Mouse (Mus musculus): ENCODE measurements at regions not wholly inside any gene's neighbourhood (a gene's known extent, or its start where the extent isn't known, plus 50 kb on each side); places are given as distances from the start of the nearest gene placed in this dataset.

DNA sequence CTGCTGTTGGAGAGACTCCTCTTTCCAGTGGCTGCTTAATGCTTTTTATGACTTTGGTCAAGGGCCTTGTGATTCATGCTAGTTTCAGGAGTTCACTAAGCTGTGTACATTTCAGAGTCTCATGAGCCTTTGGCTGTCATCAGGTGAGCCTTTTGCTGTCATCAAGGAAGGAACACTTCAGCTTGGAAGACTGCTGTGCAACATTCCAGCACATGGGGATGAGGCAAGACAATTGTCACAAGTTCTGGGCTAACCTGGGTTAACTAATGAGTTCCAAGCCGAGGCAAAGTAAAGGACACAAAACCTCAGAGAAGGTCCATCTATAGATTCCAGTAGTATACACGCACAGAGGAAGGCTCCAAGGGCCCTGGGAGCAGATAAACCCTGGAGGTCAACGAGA is 124.8 kb upstream of the Eef2kmt start:
- no peak for DNase-seq (ENCODE audit: low spot score in 2 of 2)

DNA sequence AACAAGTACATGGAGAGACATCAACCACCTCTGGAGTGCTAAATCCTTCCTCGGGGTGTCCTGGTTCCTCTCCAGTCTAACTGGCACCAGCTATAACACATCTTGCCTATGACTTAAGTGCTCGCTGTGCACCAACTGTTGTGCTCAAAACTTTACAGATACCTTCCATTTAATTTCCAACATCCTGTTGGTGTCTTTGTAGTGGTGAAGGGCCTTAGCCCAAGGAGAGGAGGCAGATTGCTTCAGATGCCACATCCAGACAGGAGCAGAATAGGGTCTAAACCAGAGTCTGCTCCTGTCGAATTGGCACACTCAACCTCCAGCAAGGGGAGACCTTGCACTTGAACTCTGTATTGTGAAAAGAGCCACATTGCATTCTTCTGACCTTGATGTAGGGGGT is 121.2 kb upstream of the Eef2kmt start:
- no peak for DNase-seq (ENCODE audit: low spot score in 2 of 2)

DNA sequence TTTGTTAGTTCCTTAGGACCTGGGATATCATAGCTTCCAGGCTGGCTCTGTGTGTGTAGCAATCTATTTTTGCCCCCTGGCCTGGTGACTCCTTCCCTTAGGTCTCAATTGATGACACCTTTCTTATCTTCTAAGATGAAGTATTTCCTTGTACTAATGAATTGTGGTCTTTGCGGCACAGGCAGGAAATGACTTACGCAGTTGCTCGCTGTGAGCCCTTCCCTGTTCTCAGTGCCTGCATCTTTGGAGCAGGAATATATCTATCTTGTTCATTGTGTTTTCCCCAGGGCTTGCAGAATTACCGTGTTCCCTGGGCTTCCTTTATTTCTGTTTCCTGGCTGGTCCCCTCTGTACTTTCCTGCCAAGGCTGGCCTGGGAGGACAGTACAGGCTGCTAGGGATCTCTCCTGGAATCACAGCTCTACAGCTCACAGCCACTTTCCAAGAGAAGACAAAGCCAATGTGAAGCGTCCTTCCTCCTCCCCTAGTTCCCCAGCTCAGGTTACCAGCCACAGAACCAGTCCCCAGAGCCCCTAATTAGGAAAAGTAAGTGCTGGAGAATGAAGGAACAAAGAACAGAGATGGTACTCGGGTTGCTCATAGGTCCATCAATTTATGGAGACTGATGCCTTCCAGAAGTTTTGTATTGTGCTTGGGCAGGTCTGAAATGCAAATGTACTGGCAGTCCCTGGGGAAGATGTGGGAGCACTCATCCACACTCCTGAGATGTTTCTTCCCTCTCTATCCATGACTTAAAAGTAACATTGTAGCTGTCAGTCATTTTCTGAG is 119.2 kb upstream of the Eef2kmt start:
- no peak for DNase-seq (ENCODE audit: low spot score in 2 of 2)

DNA sequence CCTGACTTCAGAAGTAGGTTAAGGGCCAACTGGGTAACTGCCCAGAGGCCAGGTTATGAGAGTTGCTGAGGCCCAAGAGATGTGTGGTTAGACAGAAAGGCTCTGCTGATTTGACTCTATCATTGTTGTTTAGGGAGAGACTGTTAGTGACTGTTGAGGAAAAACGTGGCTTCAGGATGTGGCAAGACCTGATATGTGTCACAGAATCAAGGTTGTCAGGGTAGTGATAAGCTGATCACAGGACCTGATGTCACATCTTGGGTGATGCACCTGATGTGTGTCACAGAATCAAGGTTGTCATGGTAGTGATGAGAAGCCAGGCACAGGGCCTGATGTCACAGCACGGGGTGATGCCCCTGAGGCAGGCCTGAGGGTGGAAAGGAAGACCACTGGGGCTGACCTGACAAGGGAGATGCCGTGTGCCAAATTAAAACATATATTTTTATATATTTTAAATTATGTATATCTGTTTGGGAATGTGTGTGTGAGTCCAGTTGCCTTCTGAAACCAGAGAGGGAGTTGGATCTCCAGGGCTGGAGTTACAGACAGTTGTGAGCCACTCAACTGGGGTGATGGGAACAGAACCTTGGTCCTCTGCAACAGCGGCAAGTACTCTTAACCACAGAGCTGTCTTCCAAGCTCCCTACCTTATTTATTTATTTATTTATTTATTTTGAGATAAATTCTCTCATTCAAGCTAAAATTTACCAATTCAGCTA is 115.6 kb upstream of the Eef2kmt start:
- no peak for DNase-seq (ENCODE audit: low spot score in 2 of 2)

DNA sequence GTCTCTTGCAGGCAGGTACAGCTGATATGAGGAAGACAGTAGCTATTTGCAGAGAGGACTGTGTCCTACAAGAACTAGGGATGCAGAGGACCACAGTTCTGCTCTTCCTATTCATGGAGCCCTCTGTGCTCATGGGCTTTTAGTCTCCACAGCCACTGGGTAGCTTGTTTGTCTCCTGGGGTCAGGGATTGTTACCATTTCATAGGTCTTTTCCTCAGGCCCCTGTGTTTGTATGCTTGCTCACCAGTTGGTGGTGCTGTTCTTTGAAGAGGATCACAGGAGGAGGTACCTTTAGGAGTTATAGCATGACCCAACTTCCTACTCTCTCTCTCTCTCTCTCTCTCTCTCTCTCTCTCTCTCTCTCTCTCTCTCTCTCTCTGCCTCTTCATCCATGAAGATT is 114.7 kb upstream of the Eef2kmt start:
- DNase-seq (ENCODE audit: low spot score in 2 of 2): no peak

DNA sequence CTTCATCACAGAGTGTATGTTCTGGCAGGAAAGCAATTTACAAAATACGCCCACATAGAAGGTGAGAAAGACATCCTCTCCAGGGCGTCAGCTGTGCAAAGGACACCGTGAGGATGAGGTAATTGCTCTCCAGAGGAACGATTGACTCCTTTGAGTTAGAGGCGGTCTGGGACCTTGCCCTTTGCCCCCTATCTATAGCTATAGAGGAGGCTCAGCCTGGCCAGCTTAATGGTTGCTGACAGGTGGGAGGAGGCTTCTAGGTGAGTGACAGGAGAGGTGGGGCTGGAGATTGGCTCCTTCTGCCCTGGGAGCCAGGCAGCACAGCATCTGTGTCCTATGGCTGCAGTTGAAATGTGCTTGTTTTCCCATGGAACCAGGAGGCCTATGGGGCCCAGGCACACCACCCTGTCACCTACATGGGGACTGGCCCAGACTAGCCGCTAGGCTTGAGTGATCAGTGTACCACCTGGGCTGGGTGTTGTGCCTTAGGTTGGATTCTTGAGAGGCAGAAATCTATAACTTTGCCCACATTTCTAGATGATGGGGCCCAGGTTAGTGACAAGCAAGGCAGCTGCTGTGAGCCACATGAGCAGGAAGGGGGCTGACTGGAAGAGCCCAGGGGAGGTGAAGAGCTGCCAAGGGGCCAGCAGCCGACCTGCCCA is 113.2 kb upstream of the Eef2kmt start:
- no peak for DNase-seq (ENCODE audit: low spot score in 2 of 2)

DNA sequence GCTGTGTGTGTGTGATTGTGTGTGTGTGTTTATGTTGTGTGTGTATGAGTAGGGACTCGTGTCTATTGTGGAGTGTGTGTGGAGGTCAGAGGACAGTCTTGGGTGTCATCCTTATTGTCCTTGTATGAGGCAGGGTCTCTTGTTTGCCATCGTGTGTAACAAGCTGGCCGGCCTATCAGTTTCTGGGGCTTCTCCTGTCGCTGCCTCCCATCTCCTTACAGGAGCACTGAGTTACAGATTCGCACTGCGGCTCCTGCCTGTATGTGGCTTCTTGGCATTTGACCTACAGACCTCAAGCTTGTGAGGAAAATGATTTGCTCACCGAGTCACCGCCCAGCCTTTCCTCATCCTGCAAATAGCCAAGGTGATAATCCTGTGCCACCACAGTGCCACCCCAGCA is 112.6 kb upstream of the Eef2kmt start:
- no peak for DNase-seq (ENCODE audit: low spot score in 2 of 2)

DNA sequence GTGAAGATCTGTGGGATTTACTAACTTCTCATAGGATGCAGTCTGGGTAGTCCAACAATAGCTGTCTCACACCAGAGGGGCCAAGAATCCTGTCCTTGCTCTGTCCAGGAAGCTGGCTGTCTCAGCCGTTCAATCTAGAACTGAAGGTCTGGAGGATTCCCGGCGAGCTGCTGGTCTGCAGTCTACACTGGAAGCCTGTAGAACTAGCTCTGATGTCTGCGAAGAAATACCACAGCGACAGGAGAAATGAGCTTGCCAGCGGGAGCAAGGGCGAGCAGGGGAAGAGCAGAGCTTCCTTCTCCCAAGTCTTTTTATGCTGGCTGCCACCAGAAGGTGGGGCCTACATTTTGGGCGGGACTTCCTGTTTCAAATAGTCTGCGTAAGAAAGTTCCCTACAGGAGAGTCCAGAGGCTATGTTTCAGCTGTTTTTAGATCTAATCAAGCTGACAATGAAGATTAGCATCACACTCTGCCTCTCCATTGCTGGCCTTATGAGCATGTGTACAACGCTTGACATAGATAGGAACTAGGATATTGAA is 111.9 kb upstream of the Eef2kmt start:
- no peak for DNase-seq (ENCODE audit: low spot score in 2 of 2)

DNA sequence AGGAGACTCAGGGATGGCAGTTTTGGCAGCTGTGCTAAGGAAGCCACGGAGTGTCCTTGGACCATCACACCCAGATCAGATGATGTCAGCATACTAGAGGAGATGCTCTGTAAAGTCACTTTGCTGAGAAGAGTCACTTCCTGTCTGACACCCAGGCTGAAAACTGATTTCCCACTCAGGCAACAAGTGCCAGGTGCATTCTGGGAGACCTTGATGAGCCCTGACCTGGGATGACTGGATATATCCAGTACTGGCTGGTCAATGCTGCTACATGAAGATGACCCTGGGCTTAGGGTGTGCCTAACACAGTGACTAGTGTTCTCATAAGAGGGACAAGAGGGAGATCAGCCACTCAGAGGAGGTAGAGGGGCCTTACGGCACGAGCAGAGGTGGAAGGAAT is 110.2 kb upstream of the Eef2kmt start:
- DNase-seq (ENCODE audit: low spot score in 2 of 2): no peak

DNA sequence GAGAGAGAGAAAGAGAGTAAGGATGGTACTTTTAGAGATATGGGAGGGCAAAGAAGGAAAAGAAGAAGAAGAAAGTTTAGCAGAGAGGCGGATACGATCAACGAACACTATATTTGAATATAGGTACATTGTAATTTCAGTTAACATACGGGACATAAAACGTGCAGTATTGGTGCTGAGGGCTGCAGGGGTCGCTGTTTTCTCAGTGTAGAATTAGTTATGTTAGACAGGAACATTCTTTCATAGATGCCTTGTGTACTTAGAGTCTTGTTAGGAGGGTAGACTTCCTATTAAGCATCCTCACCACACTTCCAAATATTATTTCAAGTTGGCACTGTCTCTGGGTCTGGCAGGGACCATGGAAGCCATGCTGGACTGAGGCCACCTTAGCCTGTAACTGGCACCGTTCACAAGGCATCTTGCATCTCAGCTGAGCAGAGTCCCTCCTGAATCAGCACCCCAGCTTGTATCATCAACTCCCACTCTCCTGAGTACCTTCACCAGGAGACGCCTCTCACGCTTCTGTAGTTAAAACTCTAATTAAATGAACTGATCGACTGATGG is 107.3 kb upstream of the Eef2kmt start:
- no peak for DNase-seq (ENCODE audit: low spot score in 2 of 2)

DNA sequence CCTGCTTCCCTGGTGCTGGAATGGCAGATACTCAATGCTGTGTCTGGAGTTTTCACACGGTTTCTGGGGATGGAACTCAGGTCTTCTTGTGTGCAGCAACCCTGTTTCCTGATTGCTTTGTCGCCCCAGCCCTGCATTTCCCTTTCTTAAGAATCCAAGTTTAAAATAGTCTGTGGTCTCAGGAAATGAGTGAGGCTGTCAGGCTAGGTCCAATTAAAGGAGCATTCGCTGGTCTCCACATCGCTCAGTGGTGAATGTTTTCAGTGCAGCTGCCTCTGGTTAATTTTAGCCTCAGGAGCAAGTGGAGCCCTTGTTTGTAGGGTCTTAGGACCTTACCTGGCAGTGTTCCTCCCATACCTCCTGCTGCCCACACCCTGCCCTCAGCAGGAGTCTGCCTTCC is 103.4 kb upstream of the Eef2kmt start:
- DNase-seq (ENCODE audit: low spot score in 2 of 2): no peak

DNA sequence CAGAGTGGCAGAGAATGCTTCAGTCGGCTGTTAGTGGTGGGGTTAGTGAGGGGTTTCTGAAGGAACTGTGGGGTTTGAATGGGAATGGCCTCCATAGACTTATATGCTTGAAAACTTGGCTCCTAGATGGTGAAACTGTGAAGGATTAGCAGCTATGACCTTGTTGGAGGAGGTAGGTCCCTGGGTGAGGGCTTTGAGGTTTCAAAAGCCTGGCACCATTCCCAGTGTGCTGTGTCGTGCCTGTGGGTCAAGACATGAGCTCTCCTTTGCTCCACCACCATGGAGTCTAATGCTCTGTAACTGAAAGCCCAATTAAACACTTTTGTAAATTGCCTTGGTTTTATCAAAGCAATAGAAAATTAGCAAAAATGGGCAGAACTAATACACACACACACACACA is 98.1 kb upstream of the Eef2kmt start:
- DNase-seq (ENCODE audit: low spot score in 2 of 2): no peak

DNA sequence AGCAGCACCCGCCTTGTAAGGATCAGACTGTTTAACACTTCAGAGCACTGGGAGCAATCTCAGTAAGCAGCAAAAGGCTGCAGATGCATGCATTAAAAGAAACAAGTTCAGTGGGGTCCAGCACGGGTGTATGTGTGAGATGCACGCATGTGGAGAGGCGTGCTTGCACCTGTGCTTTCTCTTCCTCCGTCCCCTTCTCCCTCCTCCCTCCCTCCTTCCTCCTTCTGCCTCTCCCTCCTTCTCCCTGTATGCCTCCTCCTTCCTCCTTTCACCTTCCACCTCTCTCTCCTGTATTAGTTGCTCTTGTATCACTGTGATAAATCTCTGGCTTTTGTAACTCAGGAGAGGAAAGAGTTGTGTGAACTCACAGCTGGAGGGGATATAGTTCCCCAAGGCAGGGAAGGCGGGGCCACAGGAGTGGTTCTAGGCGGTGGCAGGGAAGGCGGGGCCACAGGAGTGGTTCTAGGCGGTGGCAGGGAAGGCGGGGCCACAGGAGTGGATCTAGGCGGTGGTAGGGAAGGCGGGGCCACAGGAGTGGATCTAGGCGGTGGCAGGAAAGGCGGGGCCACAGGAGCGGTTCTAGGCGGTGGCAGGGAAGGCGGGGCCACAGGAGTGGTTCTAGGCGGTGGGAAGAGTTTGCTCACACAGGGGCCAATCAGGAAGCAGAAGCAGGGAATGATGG is 96.2 kb upstream of the Eef2kmt start:
- DNase-seq (ENCODE audit: low spot score in 2 of 2): no peak

DNA sequence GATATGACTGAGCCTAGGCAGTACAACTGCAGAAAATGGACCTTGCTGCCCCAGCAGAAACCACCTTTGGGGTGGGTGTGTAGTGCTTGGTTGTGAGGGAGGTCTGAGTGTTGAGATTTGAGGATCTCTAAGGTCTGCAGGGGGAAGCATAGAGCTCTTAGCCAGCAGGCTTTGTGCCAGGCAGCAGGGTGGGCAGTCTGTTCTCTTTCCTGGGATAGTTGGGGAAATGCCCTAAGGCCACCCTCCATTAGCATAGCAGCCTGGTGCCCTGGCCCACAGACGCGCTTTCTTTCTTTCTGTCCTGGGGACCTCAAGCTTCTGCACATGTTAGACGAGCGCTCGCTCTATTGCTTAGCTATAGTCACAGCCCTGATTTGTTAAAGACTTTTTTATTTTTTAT is 91.4 kb upstream of the Eef2kmt start:
- DNase-seq (ENCODE audit: low spot score in 2 of 2): peak in 1 of 2 experiments; percentile 21

DNA sequence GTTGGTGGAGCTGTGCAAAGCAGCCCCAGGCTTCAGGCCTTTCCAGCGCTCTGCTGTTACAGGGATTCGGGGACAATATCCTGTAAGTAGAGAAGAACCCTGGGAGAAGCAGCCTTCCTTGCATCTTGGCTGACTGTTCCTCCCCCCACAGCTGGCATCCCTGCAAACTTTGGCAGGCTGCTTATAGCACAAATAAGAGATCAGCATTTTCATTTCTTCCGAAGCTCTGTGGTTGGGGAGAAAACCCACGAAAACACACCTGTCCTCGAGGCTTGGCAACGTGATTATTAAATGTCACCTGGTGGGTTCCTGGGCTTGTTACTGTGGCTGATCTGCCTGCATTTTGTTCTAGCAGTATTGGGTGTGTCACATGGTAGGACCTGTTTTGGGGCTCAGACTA is 86.5 kb upstream of the Eef2kmt start:
- DNase-seq (ENCODE audit: low spot score in 2 of 2): no peak

DNA sequence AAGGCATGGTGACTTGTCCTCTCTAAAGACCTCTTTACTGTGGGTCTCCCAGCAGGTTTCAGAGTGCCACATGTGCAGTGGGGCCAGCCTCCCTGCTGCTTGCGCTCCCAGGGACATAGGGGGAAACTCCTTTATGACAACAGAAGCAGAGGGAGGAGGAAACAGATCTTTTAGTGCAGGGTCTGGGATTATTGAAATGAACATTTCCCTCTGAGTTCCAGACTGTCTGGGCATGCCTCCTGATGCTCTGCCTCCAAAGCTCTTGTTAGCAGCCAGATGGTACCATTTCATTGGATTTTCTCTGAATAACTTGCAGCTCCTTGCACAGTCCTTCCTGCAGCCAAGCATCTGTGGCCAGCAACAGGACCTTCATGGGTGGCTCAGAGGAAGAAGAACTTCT is 60.5 kb upstream of the Eef2kmt start:
- DNase-seq (ENCODE audit: low spot score in 2 of 2): no peak

DNA sequence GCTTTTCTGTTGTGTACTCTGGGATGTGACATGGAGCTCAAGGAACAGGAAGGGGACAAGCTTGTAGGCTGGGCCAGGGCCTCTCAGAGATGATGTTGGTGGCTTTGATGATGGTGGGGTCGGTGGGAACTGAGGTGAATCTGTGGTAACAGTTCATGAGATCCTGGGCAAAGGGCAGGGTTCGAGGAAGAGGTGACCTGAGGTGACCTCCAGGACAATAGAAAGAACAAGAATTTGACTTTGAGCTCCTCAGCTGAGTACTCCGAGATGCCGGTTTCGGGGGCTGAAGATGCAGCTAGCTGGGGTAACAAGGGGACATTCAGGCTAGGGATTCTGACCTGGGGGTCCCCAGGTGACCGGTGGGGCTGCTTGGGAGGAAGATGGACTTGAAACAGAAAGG is 57.5 kb upstream of the Eef2kmt start:
- DNase-seq (ENCODE audit: low spot score in 2 of 2): no peak

DNA sequence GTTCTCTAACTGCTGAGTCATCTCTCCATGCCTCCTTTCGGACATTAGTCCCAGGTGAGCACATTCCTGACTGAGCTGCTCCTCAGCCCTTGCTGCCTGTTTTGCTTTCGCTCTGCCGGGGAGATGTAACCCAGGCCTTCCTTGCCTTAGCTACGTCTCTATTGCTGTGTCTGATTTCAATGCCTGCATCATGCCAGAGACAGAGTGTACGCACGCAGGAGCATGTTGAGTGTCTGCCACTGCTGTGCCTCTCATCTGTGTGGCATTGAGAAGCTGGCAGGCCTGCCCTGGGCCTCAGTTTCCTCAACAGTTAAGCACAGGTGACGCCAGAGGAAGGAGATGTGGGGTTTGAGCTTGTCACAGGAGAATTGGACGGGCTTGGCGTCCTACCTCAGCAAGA is 55.7 kb upstream of the Eef2kmt start:
- peak in 1 of 2 experiments; percentile 2 for DNase-seq (ENCODE audit: low spot score in 2 of 2)

DNA sequence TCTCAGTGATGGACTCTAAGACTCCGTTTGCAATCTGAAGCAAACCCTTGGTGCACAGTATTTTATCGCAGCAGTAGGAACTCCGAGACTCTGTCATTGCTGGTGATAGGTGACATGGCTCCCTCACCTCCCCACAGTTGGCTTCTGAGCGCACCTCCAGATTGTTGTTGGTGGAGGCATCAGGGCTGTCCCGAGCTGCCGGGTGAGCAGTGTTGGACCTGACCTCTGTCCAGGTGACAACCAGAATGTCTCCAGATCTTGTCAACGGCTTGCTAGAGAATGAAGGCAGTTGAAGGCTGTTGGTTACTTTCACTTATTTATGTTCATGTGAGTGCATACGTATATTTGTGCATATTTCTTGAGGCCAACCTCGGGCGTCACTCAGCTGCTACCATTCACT is 55.0 kb upstream of the Eef2kmt start:
- DNase-seq (ENCODE audit: low spot score in 2 of 2): peak in 1 of 2 experiments; percentile 14

DNA sequence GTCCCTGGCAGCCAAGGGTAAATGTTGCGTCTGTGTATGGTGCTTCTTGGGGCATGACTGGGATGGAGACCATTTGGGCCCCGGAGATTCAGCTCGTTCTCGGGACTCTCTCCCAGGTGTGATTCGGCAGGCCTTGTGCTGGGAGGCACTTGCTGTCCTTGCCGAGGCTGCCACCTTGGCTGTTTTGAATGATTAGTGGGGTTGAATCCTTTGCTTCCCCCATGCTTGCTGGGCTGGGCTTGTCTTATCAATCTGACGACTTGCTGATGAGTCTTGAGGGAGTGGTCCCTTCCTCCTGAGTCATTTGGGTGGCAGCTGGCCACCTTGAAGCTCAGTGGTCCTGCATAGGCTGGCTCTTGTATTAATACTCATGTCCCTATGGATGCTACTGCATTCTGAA is 52.0 kb upstream of the Eef2kmt start:
- no peak for DNase-seq (ENCODE audit: low spot score in 2 of 2)

DNA sequence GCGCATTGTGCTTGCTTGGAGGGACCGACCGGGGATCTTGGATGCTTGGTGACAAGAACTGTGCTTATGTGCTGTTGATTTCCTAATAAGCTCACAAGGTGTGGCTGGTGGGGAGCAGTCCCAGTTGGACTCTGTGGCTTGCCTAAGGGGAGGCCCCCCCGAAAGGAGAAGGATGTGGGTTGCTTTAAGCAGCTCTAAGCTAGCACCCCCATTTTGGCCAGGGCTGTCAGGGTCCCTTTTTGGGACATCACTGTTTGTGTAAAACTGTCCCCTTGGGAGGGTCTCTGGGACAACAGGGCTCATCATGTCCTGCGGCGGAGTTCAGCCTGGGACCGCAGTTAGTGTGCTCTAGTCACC is 51.4 kb upstream of the Eef2kmt start:
- DNase-seq (ENCODE audit: low spot score in 2 of 2): no peak

All from cerebellum, postnatal 4 days (tissue).